In genomic region chr14:55780736-55781135, GRCm38 (mm10) we compare ENCODE assay signal across 9 mouse cellular contexts. TPM values are rescaled to one million over a fixed set of nuclear protein-coding genes. Genes with fewer than 3 reads are reported as not detected.
DNase-seq lines count a peak whose midpoint lies in the region.
"Had no signal": no experiment of that assay in that cellular context is flagged by ENCODE, and none has a peak within 500 bp of the region (broad histone marks: within the 10 kb centered on the region; RNA-seq: fewer than 3 reads in every experiment).

No protein-coding gene starts in this region.

- intact Hi-C loops in gastrocnemius, postnatal 36 days (cut with DNase I) = loop anchor here (2.0 to 5.0 kb wide), 2 partner anchors 82 to 137 kb away; no protein-coding TSS in a partner anchor

- peak; percentile 5 for DNase-seq in gastrocnemius, postnatal 10 days
- DNase-seq in gastrocnemius, postnatal 36 days = no peak
- peak; percentile 3 for DNase-seq in layer of hippocampus, adult 11-12 months (ENCODE audit: low spot score)
- DNase-seq in layer of hippocampus, adult 18-20 months (ENCODE audit: low spot score in 2 of 2) = no peak
- DNase-seq in thymus, postnatal 4 days = peak; percentile 7
- DNase-seq in thymus, postnatal 0 days (ENCODE audit: low spot score) = no peak
- peak; percentile 5 for DNase-seq in testis, postnatal 14 days (ENCODE audit: low spot score)

RNA-seq across cellular contexts. Expression of gene Adcy4, which starts 3.2 kb away (rescaled TPM):
- 1 to 10 TPM; 5.9 to 9.4 TPM for total RNA-seq in gastrocnemius, postnatal 10 days (2021)
- total RNA-seq in gastrocnemius, postnatal 36 days (2021) = 1 to 10 TPM; 5.3 to 6.5 TPM
- 1 to 10 TPM; 3.1 to 4.4 TPM for total RNA-seq in layer of hippocampus, adult 18-20 months (2021)
- 2.2 and 2.7 TPM in 2 replicates for polyA plus RNA-seq in thymus, postnatal 0 days (2015; fragmentation: Nextera tagmentation; extraction: Ambion mirVana)
- polyA plus RNA-seq: Patski had no signal

RNA-seq across cellular contexts. Expression of gene Ripk3, which starts 7.9 kb away (rescaled TPM):
- total RNA-seq in gastrocnemius, postnatal 10 days (2021) = 1 to 10 TPM; 3.9 to 4.2 TPM
- total RNA-seq in gastrocnemius, postnatal 36 days (2021) = under 1 TPM; 0.59 to 0.67 TPM
- 1 to 10 TPM in 1 of 2 experiments, under 1 TPM in 1; 0.52 to 1.1 TPM for total RNA-seq in layer of hippocampus, adult 18-20 months (2021)
- 70.3 and 76.2 TPM in 2 replicates for polyA plus RNA-seq in thymus, postnatal 0 days (2015; fragmentation: Nextera tagmentation; extraction: Ambion mirVana)

RNA-seq across cellular contexts. Expression of gene Ltb4r1, which starts 15.0 kb away (rescaled TPM):
- under 1 TPM; 0.16 to 0.61 TPM for total RNA-seq in gastrocnemius, postnatal 10 days (2021)
- not detected for total RNA-seq in gastrocnemius, postnatal 36 days (2021)
- total RNA-seq in layer of hippocampus, adult 18-20 months (2021) = under 1 TPM in 1 of 2 experiments, not detected in 1; 0.45 TPM
- polyA plus RNA-seq in thymus, postnatal 0 days (2015; fragmentation: Nextera tagmentation; extraction: Ambion mirVana) = 3.7 and 4.3 TPM in 2 replicates
- polyA plus RNA-seq: forebrain, embryonic 13.5 days; Patski had no signal

RNA-seq across cellular contexts. Expression of gene Ltb4r2, which starts 19.5 kb away (rescaled TPM):
- total RNA-seq in gastrocnemius, postnatal 10 days (2021) = under 1 TPM; 0.07 to 0.14 TPM
- not detected for total RNA-seq in gastrocnemius, postnatal 36 days (2021)
- total RNA-seq in layer of hippocampus, adult 18-20 months (2021) = under 1 TPM; 0.12 to 0.13 TPM
- polyA plus RNA-seq in thymus, postnatal 0 days (2015; fragmentation: Nextera tagmentation; extraction: Ambion mirVana) = 0.78 and 1.2 TPM in 2 replicates
- polyA plus RNA-seq: Patski had no signal

RNA-seq across cellular contexts. Expression of gene Cideb, which starts 22.5 kb away (rescaled TPM):
- not detected for total RNA-seq in gastrocnemius, postnatal 10 days (2021)
- total RNA-seq in gastrocnemius, postnatal 36 days (2021) = not detected
- 1 to 10 TPM; 1.7 to 2.2 TPM for total RNA-seq in layer of hippocampus, adult 18-20 months (2021)
- 0.14 TPM in 1 of 2 replicates, not detected in the other for polyA plus RNA-seq in thymus, postnatal 0 days (2015; fragmentation: Nextera tagmentation; extraction: Ambion mirVana)

Comparison
In these comparisons a context has a peak if more than half of its experiments do, and no peak if none do; other contexts are left out.
1. DNase-seq: peak in gastrocnemius, postnatal 10 days (single experiment), layer of hippocampus, adult 11-12 months (single experiment), thymus, postnatal 4 days (single experiment) and testis, postnatal 14 days (single experiment); none in gastrocnemius, postnatal 36 days (0 of 2), layer of hippocampus, adult 18-20 months (0 of 2) and thymus, postnatal 0 days (single experiment).